Mouse (Mus musculus) megakaryocyte progenitor cell, adult 5-6 weeks (primary cell): ENCODE results near the gene Ccdc60. TPM values are rescaled to one million over a fixed set of nuclear protein-coding genes. Genes with fewer than 3 reads are reported as not detected.
"Not testable (repeated sequence)": the region's sequence is repeated elsewhere in the genome, so short reads cannot be mapped to it uniquely, and the experiment has no call there.

Experiments used
- ATAC-seq: replicated peaks from 2 replicates; pipeline ENCODE4 v1.8.0; 2016; ENCODE audit warnings: mild to moderate bottlenecking, moderate TSS enrichment, inconsistent platforms; ENCODE audit not compliant: poor library complexity
- total RNA-seq, 2 experiments: library from RNA; stranded (forward) in 1 of 2; stranded (reverse) in 1 of 2; fragments of 157-497, 149-512 nt in 1 of 2; fragments of 200-1000 nt in 1 of 2; gene quantifications; 2 replicates each; pipeline versions ENCODE4 v1.2.3 to v1.2.4; 2015 to 2017

The Ccdc60 gene
- total RNA-seq, 2 experiments from 2014 or later = not detected

- ATAC-seq = no peak
Measured at GRCm38 (mm10) chr5:116202692-116203091, 86.1 kb downstream of the Ccdc60 start.

- ATAC-seq = no peak
Measured at GRCm38 (mm10) chr5:116194499-116194898, 94.3 kb downstream of the Ccdc60 start.

GRCm38 (mm10) chr5:116192693-116193092 lies 96.1 kb downstream of the Ccdc60 start:
- no peak for ATAC-seq

GRCm38 (mm10) chr5:116191596-116191995 lies 97.2 kb downstream of the Ccdc60 start:
- ATAC-seq = no peak

GRCm38 (mm10) chr5:116189818-116190217 lies 99.0 kb downstream of the Ccdc60 start:
- ATAC-seq = no peak

GRCm38 (mm10) chr5:116180594-116180993 lies 108.2 kb downstream of the Ccdc60 start:
- peak; percentile 44; the same call in 1 of the 2 replicates for ATAC-seq

- no peak for ATAC-seq
Measured at GRCm38 (mm10) chr5:116171721-116172120, 117.1 kb downstream of the Ccdc60 start.

GRCm38 (mm10) chr5:116166965-116167364 lies 121.8 kb downstream of the Ccdc60 start:
- no peak for ATAC-seq

GRCm38 (mm10) chr5:116165203-116165888 lies 123.4 kb downstream of the Ccdc60 start:
- no peak for ATAC-seq

- ATAC-seq = no peak
Measured at GRCm38 (mm10) chr5:116154811-116155210, 134.0 kb downstream of the Ccdc60 start.

GRCm38 (mm10) chr5:116146446-116146845 lies 142.3 kb downstream of the Ccdc60 start:
- ATAC-seq = not testable (repeated sequence)

- no peak for ATAC-seq
Measured at GRCm38 (mm10) chr5:116144711-116145110, 144.1 kb downstream of the Ccdc60 start.

GRCm38 (mm10) chr5:116140682-116141081 lies 148.1 kb downstream of the Ccdc60 start:
- ATAC-seq = no peak

GRCm38 (mm10) chr5:116123344-116123743 lies 165.4 kb downstream of the Ccdc60 start:
- ATAC-seq = peak; percentile 96

GRCm38 (mm10) chr5:116116567-116116966 lies 172.2 kb downstream of the Ccdc60 start:
- peak; percentile 96 for ATAC-seq

GRCm38 (mm10) chr5:116116110-116116509 lies 172.7 kb downstream of the Ccdc60 start:
- ATAC-seq = no peak

GRCm38 (mm10) chr5:116115071-116115834 lies 173.5 kb downstream of the Ccdc60 start:
- ATAC-seq = no peak

GRCm38 (mm10) chr5:116108651-116109050 lies 180.1 kb downstream of the Ccdc60 start:
- ATAC-seq = no peak

GRCm38 (mm10) chr5:116084231-116084630 lies 204.6 kb downstream of the Ccdc60 start:
- no peak for ATAC-seq

- ATAC-seq = no peak
Measured at GRCm38 (mm10) chr5:116083081-116083480, 205.7 kb downstream of the Ccdc60 start, which contains the start of gene Tmem233. Gene Tmem233 (minus strand): TSS chr5:116083244.

GRCm38 (mm10) chr5:116082241-116082900 lies 206.4 kb downstream of the Ccdc60 start:
- no peak for ATAC-seq

- ATAC-seq = no peak
Measured at GRCm38 (mm10) chr5:116081616-116082015, 207.2 kb downstream of the Ccdc60 start.
